Mouse (Mus musculus) forebrain, embryonic 15.5 days (tissue): ENCODE results near the gene Izumo4. TPM values are rescaled to one million over a fixed set of nuclear protein-coding genes. Genes with fewer than 3 reads are reported as not detected.

ENCODE experiments used
- ATAC-seq: fragments of 200-750 bp; cut with Nextera tagmentation; replicated peaks from 2 replicates; pipeline ENCODE4 v1.8.0; 2017; ENCODE audit warnings: mild to moderate bottlenecking, moderate TSS enrichment, moderate library complexity
- H3K27ac ChIP-seq: fragments of 300-500 bp; sonication (generic); replicated peaks from 2 replicates; pipeline ENCODE4 v1.5.1; 2015; ENCODE audit warnings: mild to moderate bottlenecking, inconsistent platforms
- H3K27me3 ChIP-seq: fragments of 300-500 bp; sonication (generic); 2 replicates; pipeline ENCODE4 v1.6.1; 2015; ENCODE audit warnings: inconsistent platforms
- H3K36me3 ChIP-seq: fragments of 300-500 bp; sonication (generic); 2 replicates; pipeline ENCODE4 v1.6.1; 2015; ENCODE audit warnings: mild to moderate bottlenecking, inconsistent platforms
- H3K4me1 ChIP-seq: fragments of 300-500 bp; sonication (generic); 2 replicates; pipeline ENCODE4 v1.6.1; 2015; ENCODE audit warnings: inconsistent platforms
- H3K4me2 ChIP-seq: fragments of 300-500 bp; sonication (generic); replicated peaks from 2 replicates; pipeline ENCODE4 v1.6.1; 2015; ENCODE audit warnings: mild to moderate bottlenecking, inconsistent platforms
- H3K4me3 ChIP-seq: fragments of 300-500 bp; sonication (generic); 2 replicates; pipeline ENCODE4 v1.5.1; 2015; ENCODE audit warnings: mild to moderate bottlenecking, inconsistent platforms
- H3K9ac ChIP-seq: fragments of 300-500 bp; sonication (generic); replicated peaks from 2 replicates; pipeline ENCODE4 v1.6.1; 2015; ENCODE audit warnings: mild to moderate bottlenecking, inconsistent platforms
- H3K9me3 ChIP-seq: fragments of 300-500 bp; sonication (generic); 2 replicates; pipeline ENCODE4 v1.6.1; 2016; ENCODE audit warnings: inconsistent platforms
- WGBS: fragments of 180-500 bp; shearing (Covaris S2); methylation state at CpG from one replicate; pipeline ENCODE4 v1.1.7; 2015; ENCODE audit warnings: mixed read lengths; 5-methylcytosine and 5-hydroxymethylcytosine counted together
- polyA plus RNA-seq: library from polyadenylated mRNA; unstranded; fragments of >200 nt; fragmentation: Nextera tagmentation; extraction: Ambion mirVana; gene quantifications from 2 replicates; pipeline ENCODE4 v1.2.1, GENCODE M21; 2015

The Izumo4 gene
- polyA plus RNA-seq, 1 experiment from 2014 or later, result 33.4 TPM

DNA sequence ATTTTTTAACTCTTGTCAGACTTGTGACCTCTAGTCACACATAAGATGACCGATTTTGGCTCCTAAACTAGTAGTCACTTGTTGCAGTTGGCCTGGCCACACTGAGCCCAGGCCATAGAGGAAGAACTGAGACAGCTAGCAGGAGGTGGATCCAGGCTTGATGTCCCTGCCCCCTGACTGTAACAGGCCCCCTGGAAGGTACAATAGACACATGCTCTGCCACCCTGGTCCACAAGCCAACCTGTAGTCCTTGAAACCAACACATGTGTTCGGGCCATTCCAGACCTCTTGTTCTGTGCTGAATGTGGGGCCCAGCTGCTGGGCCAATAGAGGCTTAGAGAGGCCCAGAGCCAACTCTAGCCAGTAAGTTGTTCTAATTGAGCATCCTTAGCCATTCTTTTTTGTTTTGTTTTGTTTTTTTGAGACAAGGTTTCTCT is 21.7 kb upstream of the Izumo4 start:
- WGBS, result 68% methylated on average over 2 of the region's 2 CpGs
- peaks cover 17% of the 10 kb centered on the region for H3K36me3 ChIP-seq
- no peak overlapping the region for H3K9ac ChIP-seq

DNA sequence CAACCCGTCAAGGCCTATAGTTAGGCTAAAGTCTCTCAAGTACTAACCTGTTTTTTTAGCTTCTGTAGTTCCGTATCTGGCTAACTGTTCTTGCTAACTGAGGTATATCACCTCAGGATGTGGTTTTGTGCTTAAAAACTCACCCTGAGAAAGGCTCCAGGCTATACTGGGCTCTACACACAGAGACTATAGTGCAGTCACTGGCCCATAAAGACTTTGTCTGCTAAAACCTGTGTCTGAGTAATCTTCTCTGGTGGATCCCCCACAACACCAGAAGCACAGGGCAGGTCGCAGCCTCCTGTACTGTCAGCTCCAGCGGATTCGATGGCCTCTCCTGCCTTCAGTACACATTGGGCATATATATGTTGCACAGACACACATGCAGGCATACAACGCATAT is 20.0 kb upstream of the Izumo4 start:
- Histone ChIP-seq H3K4me3 (no peak overlapping the region), H3K36me3 (peaks cover 34% of the 10 kb centered on the region), H3K9ac (no peak overlapping the region), H3K4me1 (peaks cover 27% of the 10 kb centered on the region), H3K4me2 (no peak overlapping the region), H3K27me3 (no peaks in the 10 kb centered on the region), H3K9me3 (no peaks in the 10 kb centered on the region), H3K27ac (no peak overlapping the region)
- no peak for ATAC-seq
- WGBS, result 95% methylated on average over 6 of the region's 6 CpGs

More for the DNA sequence above, 21.7 kb upstream of the Izumo4 start:
- H3K4me3 ChIP-seq, result no peak overlapping the region
- H3K27ac ChIP-seq, result no peak overlapping the region
- H3K27me3 ChIP-seq, result no peaks in the 10 kb centered on the region
- no peaks in the 10 kb centered on the region for H3K9me3 ChIP-seq
- peaks cover 31% of the 10 kb centered on the region for H3K4me1 ChIP-seq
- no peak overlapping the region for H3K4me2 ChIP-seq
- ATAC-seq, result no peak

DNA sequence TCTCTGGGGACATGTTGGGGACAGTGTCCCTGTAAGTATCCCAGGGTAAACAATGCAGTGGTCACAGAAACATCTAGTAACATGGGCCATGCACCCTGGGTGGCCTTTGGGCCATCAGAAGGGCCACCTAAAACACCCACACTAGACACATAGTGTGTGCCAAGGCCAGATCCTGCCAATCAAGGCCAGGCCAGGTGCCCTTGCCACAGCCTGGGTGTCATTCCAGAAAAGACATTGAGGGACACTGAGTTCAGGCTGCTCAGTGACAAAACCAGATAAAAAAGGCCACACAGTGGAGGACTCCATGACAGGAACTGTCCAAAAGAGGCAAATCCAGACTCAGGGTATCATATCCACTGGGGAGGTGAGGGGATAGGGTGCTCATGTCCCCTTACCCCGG is 18.3 kb upstream of the Izumo4 start:
- no peaks in the 10 kb centered on the region for H3K27me3 ChIP-seq
- ATAC-seq, result no peak
- WGBS, result 94% methylated on average over 1 of the region's 1 CpGs
- peaks cover 11% of the 10 kb centered on the region for H3K4me1 ChIP-seq
- H3K36me3 ChIP-seq, result peaks cover 43% of the 10 kb centered on the region
- H3K9me3 ChIP-seq, result no peaks in the 10 kb centered on the region
- H3K4me2 ChIP-seq, result no peak overlapping the region
- no peak overlapping the region for H3K4me3 ChIP-seq
- H3K27ac ChIP-seq, result no peak overlapping the region
- no peak overlapping the region for H3K9ac ChIP-seq

DNA sequence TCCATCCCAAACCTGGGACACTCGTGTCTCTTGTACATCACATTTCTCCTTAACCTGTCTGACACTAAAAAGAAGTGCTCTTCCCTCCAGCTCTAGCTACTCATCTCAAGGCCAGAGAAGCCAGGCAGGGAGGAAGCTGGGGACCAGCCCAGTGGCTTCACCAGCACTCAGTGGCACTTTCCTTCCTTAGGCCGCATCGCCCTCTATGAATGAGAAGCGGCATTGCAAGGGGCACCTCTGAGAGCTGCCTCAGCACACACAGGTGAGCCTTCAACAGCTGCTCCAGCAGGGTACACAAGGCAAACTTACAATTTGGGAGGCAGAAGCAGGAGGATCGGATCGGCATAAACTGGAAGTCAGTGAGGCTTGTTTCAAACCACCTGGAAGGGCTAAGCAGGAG is 17.8 kb upstream of the Izumo4 start:
- no peak overlapping the region for H3K9ac ChIP-seq
- peaks cover 5% of the 10 kb centered on the region for H3K4me1 ChIP-seq
- H3K27ac ChIP-seq, result no peak overlapping the region
- peaks cover 46% of the 10 kb centered on the region for H3K36me3 ChIP-seq
- ATAC-seq, result no peak
- no peaks in the 10 kb centered on the region for H3K9me3 ChIP-seq
- H3K27me3 ChIP-seq, result no peaks in the 10 kb centered on the region
- H3K4me2 ChIP-seq, result no peak overlapping the region
- 62% methylated on average over 6 of the region's 6 CpGs for WGBS
- H3K4me3 ChIP-seq, result no peak overlapping the region

DNA sequence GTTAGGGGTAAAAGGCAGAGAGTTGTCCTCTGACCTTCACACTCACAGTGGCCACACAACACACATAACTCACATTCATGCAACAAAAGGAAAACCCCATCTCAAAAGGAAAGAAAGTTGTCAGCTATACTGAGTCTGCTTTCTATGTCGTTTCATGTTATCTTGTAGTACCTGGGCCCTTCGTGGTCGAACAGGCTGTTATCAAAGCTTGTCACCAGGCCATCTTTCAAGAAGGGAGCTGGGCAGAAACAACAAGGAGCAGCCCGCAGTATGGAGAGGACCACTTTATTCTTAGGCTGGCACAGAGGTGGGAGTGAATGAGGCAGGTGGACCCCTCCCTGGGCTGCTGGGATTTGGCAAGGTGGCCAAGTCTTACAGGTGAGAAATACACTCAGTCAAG is 17.0 kb upstream of the Izumo4 start:
- ATAC-seq, result no peak
- peaks cover 54% of the 10 kb centered on the region for H3K36me3 ChIP-seq
- 91% methylated on average over 4 of the region's 4 CpGs for WGBS

DNA sequence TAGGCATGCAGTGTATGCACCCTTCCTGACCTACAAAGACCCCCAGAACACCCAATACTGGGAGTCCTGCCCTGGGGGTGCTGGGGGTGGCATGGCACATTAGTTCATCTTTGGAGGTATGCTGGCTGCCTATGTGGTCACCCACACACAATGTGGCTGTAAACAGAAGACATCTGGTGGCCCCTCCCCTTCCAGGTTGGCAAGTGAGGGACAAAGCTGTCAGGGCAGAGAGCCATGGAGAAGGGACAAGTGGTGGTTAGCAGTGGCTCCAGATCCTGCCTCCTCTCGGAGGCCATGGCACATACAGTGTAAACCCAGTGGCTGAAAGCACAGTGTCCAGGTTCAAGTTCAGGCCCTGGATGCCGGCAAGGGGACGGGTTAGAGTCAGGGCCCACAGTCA is 15.4 kb upstream of the Izumo4 start:
- Histone ChIP-seq H3K36me3 (peaks cover 67% of the 10 kb centered on the region), H3K4me2 (no peak overlapping the region), H3K27me3 (no peaks in the 10 kb centered on the region), H3K4me3 (no peak overlapping the region), H3K9ac (no peak overlapping the region), H3K4me1 (no peaks in the 10 kb centered on the region), H3K27ac (no peak overlapping the region), H3K9me3 (no peaks in the 10 kb centered on the region)
- WGBS, result 93% methylated on average over 3 of the region's 3 CpGs
- ATAC-seq, result no peak

More for the DNA sequence above, 17.0 kb upstream of the Izumo4 start:
- Histone ChIP-seq H3K4me3 (no peak overlapping the region), H3K27ac (no peak overlapping the region), H3K9me3 (no peaks in the 10 kb centered on the region), H3K27me3 (no peaks in the 10 kb centered on the region), H3K9ac (no peak overlapping the region), H3K4me1 (no peaks in the 10 kb centered on the region), H3K4me2 (no peak overlapping the region)

DNA sequence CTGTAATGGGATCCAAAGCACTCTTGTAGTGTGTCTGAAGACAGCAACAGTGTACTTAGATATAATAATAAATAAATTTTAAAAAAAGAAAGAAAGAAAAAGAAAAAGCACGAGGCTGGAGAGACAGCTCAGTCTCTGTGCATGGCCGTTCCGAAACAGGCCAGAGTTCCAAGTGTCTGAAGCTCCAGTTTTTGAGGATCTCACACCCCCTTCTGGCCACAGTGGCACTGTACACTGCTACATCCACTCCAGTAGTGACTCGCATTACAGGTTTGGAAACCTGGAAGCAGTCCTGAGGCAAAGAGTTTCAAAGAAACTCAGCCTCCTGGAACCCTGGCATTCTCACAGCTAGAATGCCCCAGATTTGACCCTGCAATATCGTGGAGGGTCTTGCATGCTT is 14.1 kb upstream of the Izumo4 start:
- Histone ChIP-seq H3K4me2 (no peak overlapping the region), H3K27ac (no peak overlapping the region), H3K27me3 (no peaks in the 10 kb centered on the region), H3K9ac (no peak overlapping the region), H3K4me1 (no peaks in the 10 kb centered on the region), H3K36me3 (peaks cover 67% of the 10 kb centered on the region), H3K4me3 (no peak overlapping the region), H3K9me3 (no peaks in the 10 kb centered on the region)
- 41% methylated on average over 5 of the region's 5 CpGs for WGBS
- peak; percentile 76 for ATAC-seq

DNA sequence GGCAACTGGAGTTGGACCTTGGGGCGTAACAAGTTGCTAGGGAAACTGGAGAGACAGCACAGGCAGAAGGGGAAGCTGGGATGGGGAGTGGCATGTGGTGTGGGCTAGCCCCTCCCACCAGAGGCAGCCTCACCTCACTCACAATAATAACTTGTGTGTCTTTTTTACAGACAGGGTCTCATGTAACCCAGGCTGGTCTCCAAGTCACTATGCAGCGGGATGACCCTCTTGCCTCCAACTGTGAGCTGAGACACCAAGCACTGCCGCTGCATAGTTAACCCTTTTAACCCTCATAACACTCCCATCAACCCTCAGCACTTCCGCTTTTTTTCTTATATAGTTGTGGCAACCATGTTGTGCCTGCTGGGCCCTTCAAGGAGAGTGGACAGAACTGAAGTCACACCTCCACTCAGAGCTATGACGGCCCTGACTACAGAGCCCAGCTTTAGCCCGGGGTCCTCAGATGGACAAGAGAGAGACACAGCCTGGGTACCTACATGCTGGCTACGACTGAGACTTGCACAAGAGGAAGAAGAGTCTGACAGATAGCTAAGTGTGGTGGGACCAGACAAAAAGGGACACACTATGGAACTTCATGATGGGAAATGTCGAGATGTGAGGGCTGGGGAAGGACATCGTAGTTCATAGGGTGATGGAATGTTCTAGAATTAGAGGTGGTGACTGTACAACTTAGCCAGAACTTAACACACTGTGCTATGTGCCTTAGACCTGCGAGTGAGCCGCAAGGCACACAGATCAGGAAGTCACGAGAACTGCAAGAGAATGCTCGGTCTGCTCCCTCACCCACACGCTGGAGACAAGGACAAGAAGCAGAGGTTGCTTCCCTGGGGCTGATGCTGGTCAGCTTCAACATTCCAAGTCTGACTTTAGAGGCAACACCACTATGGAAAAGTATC is 9.5 kb upstream of the Izumo4 start:
- ATAC-seq, result no peak
- Histone ChIP-seq H3K4me1 (no peaks in the 10 kb centered on the region), H3K27ac (no peak overlapping the region), H3K9me3 (no peaks in the 10 kb centered on the region), H3K4me2 (no peak overlapping the region), H3K36me3 (peaks cover 33% of the 10 kb centered on the region), H3K4me3 (no peak overlapping the region), H3K27me3 (no peaks in the 10 kb centered on the region), H3K9ac (no peak overlapping the region)
- 87% methylated on average over 14 of the region's 14 CpGs for WGBS

DNA sequence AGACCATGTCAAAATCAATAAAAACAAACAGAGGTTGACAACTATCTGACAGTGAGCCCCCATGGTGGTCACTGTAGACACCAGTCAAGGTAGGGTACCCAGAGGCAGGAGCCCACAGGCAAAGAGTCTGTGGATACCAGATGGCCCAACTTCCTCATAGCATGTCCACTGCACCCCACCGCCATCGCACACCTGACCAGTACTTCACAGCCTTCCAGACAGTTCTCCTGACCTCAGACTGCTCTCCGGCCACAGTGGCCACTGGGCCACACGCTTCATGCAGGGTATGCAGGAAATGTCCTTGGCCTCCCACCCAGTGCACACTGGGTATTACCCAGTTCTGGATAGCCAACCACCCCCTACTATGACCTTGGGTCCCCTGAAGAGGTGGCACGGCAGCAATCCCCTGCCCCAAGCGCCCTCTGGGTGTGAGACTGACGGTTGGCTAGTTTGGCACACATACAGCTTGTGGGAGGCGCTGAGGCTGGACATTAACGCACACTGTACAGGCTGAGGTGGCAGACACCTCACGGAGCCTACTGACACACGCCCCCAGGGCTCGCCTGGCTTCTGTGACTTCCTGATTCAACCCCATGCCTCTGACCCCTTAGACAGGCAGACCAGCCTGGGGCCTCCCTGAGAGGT is 8.5 kb upstream of the Izumo4 start:
- Histone ChIP-seq H3K4me2 (no peak overlapping the region), H3K27me3 (no peaks in the 10 kb centered on the region), H3K9ac (no peak overlapping the region), H3K4me3 (no peak overlapping the region), H3K36me3 (peaks cover 30% of the 10 kb centered on the region), H3K27ac (no peak overlapping the region), H3K9me3 (no peaks in the 10 kb centered on the region), H3K4me1 (peaks cover 7% of the 10 kb centered on the region; the same call in 1 of the 2 replicates)
- no peak for ATAC-seq
- 93% methylated on average over 12 of the region's 12 CpGs for WGBS

DNA sequence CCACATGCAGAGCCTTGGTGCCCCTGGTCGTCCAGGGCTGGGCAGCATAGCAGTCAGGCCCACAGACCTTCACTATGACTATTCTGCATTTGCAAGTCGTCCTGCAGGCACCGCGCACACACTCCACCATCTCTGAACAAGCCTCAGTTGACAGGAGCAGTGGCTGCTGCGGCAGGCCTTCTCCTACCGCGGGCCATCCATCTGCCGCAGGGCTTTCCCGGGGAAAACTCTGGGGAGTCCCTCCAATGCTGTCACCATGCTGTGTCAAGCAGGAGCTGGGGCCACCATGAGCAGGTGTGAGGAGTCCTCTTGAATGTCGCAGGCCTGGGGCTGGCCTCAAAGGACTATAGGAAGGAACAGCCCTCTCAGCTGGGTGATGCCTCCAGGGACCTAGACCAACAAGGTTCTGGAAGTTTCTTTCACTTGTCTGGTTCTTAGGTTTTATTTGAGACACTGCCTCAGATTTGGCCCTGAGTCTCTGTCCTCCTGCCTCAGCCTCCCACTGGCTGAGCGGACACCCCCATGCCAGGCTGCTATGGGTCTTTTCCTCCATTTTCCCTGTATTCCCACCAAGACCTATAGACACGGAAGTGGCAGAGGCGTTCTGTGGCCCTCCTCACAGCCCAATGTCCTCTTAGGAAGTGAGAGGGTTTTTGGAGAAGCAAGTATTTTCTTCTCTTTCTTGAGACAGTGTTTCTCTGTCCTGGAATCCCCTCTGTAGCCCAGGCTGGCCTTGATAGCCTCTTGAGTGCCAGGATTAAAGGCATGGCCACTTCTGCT is 7.6 kb upstream of the Izumo4 start:
- ATAC-seq, result no peak
- Histone ChIP-seq H3K36me3 (peaks cover 24% of the 10 kb centered on the region), H3K9me3 (no peaks in the 10 kb centered on the region), H3K9ac (no peak overlapping the region), H3K27me3 (no peaks in the 10 kb centered on the region), H3K4me2 (no peak overlapping the region), H3K4me1 (peaks cover 11% of the 10 kb centered on the region; the same call in 1 of the 2 replicates), H3K4me3 (no peak overlapping the region), H3K27ac (no peak overlapping the region)
- 90% methylated on average over 13 of the region's 13 CpGs for WGBS

DNA sequence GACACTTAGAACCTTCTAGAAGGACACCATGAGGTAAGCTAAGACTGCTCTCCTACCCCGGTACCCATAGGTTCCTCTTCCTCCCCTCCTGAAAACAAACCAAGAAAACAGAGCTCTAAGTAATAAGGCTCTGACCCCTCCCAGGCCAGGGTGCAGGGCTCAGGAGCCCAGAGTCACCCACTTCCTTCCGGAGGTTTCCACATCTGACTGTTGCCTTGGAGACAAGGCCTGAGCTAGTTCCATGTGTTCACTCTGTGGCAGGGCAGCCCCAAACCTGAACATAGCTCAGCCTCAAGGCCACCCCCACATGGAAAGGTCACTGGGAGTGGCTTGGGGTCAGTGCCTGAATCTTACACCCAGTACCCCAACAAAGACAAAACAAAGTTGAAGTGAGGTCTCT is 6.8 kb upstream of the Izumo4 start:
- H3K27ac ChIP-seq, result no peak overlapping the region
- H3K9ac ChIP-seq, result no peak overlapping the region
- peaks cover 15% of the 10 kb centered on the region for H3K36me3 ChIP-seq
- ATAC-seq, result no peak
- H3K9me3 ChIP-seq, result no peaks in the 10 kb centered on the region
- H3K27me3 ChIP-seq, result no peaks in the 10 kb centered on the region
- WGBS, result 87% methylated on average over 2 of the region's 2 CpGs
- no peak overlapping the region for H3K4me3 ChIP-seq
- H3K4me1 ChIP-seq, result peaks cover 16% of the 10 kb centered on the region
- no peak overlapping the region for H3K4me2 ChIP-seq
